Mouse (Mus musculus) erythroblast, embryonic 14.5 days (primary cell): ENCODE data around the gene Sult5a1.

Experiments used
- GATA1 ChIP-seq: IDR thresholded peaks from 2 replicates; pipeline ENCODE4 v1.6.1; 2012; ENCODE audit warnings: low read length, inconsistent platforms, mixed read lengths
- TAL1 ChIP-seq: IDR thresholded peaks from 3 replicates; pipeline ENCODE4 v1.6.1; 2012; ENCODE audit warnings: low read length, inconsistent platforms, mixed read lengths

GRCm38 (mm10) chr8:123101735-123102685 is 56.1 kb downstream of the Sult5a1 start, which contains the start of gene Rpl13:
- TF ChIP-seq GATA1 (peak; percentile 81), TAL1 (no peak)
